Mouse (Mus musculus) stomach, postnatal 0 days (tissue): ENCODE data around the gene Siglec1. TPM values are rescaled to one million over a fixed set of nuclear protein-coding genes. Genes with fewer than 3 reads are reported as not detected.

Experiments
- ATAC-seq: fragments of 200-750 bp; cut with Nextera tagmentation; 2 replicates; pipeline ENCODE4 v1.8.0; 2017; ENCODE audit not compliant: low FRiP score, low TSS enrichment
- DNase-seq: peaks from one replicate; pipeline ENCODE4 v3.0.0-alpha.2; 2016; ENCODE audit warnings: low spot score
- H3K27ac ChIP-seq: fragments of 300-500 bp; sonication (generic); replicated peaks from 2 replicates; pipeline ENCODE4 v1.5.1; 2014; ENCODE audit warnings: mild to moderate bottlenecking, control low read depth
- H3K27me3 ChIP-seq: fragments of 300-500 bp; sonication (generic); 2 replicates; pipeline ENCODE4 v1.6.1; 2014; ENCODE audit warnings: low read length; ENCODE audit not compliant: control insufficient read depth, insufficient read depth
- H3K36me3 ChIP-seq: fragments of 300-500 bp; sonication (generic); 2 replicates; pipeline ENCODE4 v1.6.1; 2014; ENCODE audit warnings: low read length, mixed read lengths; ENCODE audit not compliant: control insufficient read depth, insufficient read depth
- H3K4me1 ChIP-seq: fragments of 300-500 bp; sonication (generic); replicated peaks from 2 replicates; pipeline ENCODE4 v1.6.1; 2014; ENCODE audit warnings: antibody characterized with exemption; ENCODE audit not compliant: control insufficient read depth, insufficient read depth
- H3K4me2 ChIP-seq: fragments of 300-500 bp; sonication (generic); replicated peaks from 2 replicates; pipeline ENCODE4 v1.6.1; 2014; ENCODE audit warnings: low read depth, mild to moderate bottlenecking, control low read depth, moderate library complexity
- H3K4me3 ChIP-seq: fragments of 300-500 bp; sonication (generic); 2 replicates; pipeline ENCODE4 v1.5.1; 2014; ENCODE audit warnings: low read depth, low read length, control low read depth
- H3K9ac ChIP-seq: fragments of 300-500 bp; sonication (generic); 2 replicates; pipeline ENCODE4 v1.6.1; 2014; ENCODE audit warnings: mild to moderate bottlenecking, low read length, control low read depth, mixed read lengths
- H3K9me3 ChIP-seq: fragments of 300-500 bp; sonication (generic); 2 replicates; pipeline ENCODE4 v1.6.1; 2016; ENCODE audit warnings: low read length; ENCODE audit not compliant: control insufficient read depth
- CTCF ChIP-seq: IDR thresholded peaks from 2 replicates; pipeline ENCODE4 v1.5.1; 2016; ENCODE audit warnings: antibody characterized with exemption, low read depth, mild to moderate bottlenecking, moderate library complexity
- EP300 ChIP-seq: optimal IDR thresholded peaks from 2 replicates; pipeline ENCODE3; 2016; ENCODE audit warnings: antibody characterized with exemption
- WGBS: fragments of 180-500 bp; shearing (Covaris S2); extraction: QIAGEN DNeasy Blood & Tissue Kit; methylation state at CpG from one replicate; pipeline ENCODE4 v1.1.7; 2014; 5-methylcytosine and 5-hydroxymethylcytosine counted together
- microRNA-seq: library from miRNA; unstranded; fragments of <30 nt; microRNA quantifications from one replicate; pipeline ENCODE4, GENCODE M21; 2016
- polyA plus RNA-seq: library from polyadenylated mRNA; unstranded; fragments of >200 nt; fragmentation: Nextera tagmentation; extraction: Ambion mirVana; gene quantifications from 2 replicates; pipeline ENCODE4 v1.2.1, GENCODE M21; 2015

The Siglec1 gene
- polyA plus RNA-seq, 1 experiment from 2014 or later, result 0.34 TPM

DNA sequence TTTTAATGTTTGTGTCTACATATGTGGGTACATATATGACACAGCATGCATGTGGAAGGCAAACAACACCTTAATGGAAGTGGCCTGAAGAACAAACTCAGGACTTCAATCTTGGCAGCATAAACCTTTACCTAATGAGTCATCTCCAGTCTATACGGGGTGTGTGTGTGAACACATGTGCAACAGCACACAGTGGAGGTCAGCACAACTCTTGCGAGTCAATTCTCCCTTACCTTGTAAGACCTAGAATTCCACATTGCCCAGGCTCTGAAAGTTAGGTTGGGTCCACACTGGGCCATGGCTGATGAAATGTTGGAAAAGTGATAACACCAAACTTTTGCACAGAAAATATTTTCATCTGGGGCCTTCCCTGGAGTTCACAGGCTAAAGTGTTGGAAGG lies 56.0 kb downstream of the Siglec1 start:
- WGBS, result 62% methylated on average over 2 of the region's 2 CpGs
- TF ChIP-seq EP300 (no peak), CTCF (no peak)
- Histone ChIP-seq H3K4me2 (no peak overlapping the region), H3K27ac (no peak overlapping the region), H3K27me3 (no peaks in the 10 kb centered on the region), H3K4me3 (no peak overlapping the region), H3K9ac (no peak overlapping the region), H3K36me3 (no peaks in the 10 kb centered on the region), H3K4me1 (no peaks in the 10 kb centered on the region), H3K9me3 (no peaks in the 10 kb centered on the region)
- peak; percentile 23 for DNase-seq
- ATAC-seq, result peak; percentile 82

DNA sequence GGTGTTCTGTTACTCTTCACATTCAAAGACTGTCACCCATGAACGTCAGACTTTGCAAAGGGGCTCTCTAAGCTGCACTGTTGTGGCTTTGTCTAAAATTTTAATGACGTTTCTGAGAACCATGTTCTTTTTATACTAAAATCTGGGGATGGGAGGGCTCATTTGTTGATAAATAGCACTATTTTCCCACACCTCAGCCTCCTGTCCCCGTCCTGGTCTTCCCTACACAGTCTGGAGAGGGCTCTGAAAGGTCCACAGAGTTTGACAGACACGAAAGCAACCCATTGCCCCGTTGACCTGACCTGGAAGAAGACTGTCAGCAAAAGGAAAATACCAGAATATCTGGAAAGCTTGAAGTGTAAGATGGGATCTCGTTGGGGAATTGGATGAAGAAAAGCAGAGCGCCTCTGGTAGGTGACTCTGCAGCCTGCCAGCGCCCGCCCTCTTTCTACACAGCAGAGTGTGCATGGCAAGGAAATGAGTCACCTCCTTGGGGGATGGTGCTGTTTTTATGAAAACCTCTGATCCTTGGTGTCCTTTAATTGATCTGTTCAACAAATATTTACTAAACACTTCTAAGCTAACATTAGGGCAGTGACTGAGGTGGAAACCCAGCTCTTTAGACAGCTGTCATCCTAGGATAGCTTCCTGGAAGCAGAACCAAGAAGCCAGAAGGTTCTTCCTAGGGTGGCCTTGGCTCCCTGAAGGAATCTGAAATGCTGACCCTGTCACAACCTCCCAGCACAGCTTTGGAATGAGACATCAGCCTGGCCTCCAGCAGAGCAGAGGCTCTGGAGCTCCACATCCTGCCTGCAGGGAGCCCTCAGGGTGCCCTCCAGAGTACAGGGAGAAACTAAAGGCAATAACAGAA lies 57.3 kb downstream of the Siglec1 start:
- H3K4me2 ChIP-seq, result no peak overlapping the region
- no peaks in the 10 kb centered on the region for H3K4me1 ChIP-seq
- DNase-seq, result peak; percentile 57
- no peaks in the 10 kb centered on the region for H3K36me3 ChIP-seq
- peak overlapping the region; percentile 80 for H3K27ac ChIP-seq
- no peaks in the 10 kb centered on the region for H3K9me3 ChIP-seq
- ATAC-seq, result peak; percentile 87
- no peak overlapping the region for H3K4me3 ChIP-seq
- no peaks in the 10 kb centered on the region for H3K27me3 ChIP-seq
- no peak for TF ChIP-seq CTCF
- no peak for TF ChIP-seq EP300
- H3K9ac ChIP-seq, result no peak overlapping the region
- WGBS, result 42% methylated on average over 9 of the region's 9 CpGs

DNA sequence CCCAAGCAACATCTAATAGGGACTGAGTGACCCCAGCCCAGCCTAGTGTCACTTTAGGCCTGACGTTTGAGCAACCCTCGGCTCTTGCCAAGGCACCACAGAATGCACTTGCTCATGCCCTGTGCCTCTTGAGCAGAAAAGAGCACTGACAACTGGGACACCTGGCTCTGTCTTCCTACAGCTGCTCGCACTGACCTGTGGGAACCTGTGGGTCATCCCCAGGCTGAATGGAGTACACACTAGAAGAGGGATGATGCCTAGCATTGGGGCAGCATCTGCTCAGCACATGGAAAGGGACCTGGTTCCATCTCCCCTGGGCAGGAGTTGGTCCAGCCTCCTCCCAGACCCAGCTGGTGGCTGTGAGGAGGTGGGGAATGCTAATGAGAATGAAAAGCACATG lies 59.6 kb downstream of the Siglec1 start:
- ATAC-seq (no peak), DNase-seq (no peak)
- Histone ChIP-seq H3K4me1 (no peaks in the 10 kb centered on the region), H3K9me3 (no peaks in the 10 kb centered on the region), H3K27ac (no peak overlapping the region), H3K4me3 (no peak overlapping the region), H3K4me2 (no peak overlapping the region), H3K9ac (no peak overlapping the region), H3K27me3 (no peaks in the 10 kb centered on the region), H3K36me3 (no peaks in the 10 kb centered on the region)
- WGBS, result 93% methylated on average over 3 of the region's 3 CpGs
- TF ChIP-seq EP300 (no peak), CTCF (no peak)

DNA sequence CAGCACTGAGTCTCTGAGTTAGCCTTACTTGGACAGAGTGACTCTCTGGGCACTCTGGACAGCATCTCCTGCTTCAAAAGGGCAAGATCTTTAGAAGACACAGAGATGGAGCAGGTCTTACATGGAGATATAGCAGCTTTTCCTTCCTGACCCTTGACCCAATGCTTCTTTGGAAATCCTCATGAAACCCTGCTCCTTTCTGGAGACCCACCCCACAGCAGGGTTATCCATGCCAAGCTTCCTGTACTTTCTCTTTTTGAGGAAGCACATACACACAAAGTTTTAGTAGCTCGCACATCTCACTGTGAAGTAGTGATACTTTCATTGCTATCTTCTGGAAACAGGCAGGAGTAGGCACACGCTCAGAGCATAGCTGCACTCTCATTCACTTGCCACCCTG lies 61.3 kb downstream of the Siglec1 start:
- 88% methylated on average over 2 of the region's 2 CpGs for WGBS
- TF ChIP-seq EP300, result no peak
- TF ChIP-seq CTCF, result no peak
- Histone ChIP-seq H3K4me3 (no peak overlapping the region), H3K9me3 (no peaks in the 10 kb centered on the region), H3K9ac (no peak overlapping the region), H3K27ac (no peak overlapping the region), H3K4me1 (no peaks in the 10 kb centered on the region), H3K36me3 (no peaks in the 10 kb centered on the region), H3K27me3 (no peaks in the 10 kb centered on the region), H3K4me2 (no peak overlapping the region)
- no peak for DNase-seq
- no peak for ATAC-seq

Small RNAs within 50 kb of the gene (microRNA-seq; reads per million reads assigned to microRNA genes)
- gene Mir6973b, result not detected

Other genes with a start within 250 kb of the Siglec1 start
- 10.0 and 11.2 TPM in 2 replicates for gene 4930402H24Rik, start 180.4 kb downstream of the Siglec1 start, polyA plus RNA-seq
- 3.7 and 3.8 TPM in 2 replicates for gene Atrn, start 180.3 kb downstream of the Siglec1 start, polyA plus RNA-seq
- gene Gfra4, start 43.7 kb downstream of the Siglec1 start, polyA plus RNA-seq, result 10.1 and 10.3 TPM in 2 replicates
- gene Adam33, start 23.0 kb downstream of the Siglec1 start, polyA plus RNA-seq, result 8.2 and 8.7 TPM in 2 replicates
- gene Hspa12b, start 40.5 kb upstream of the Siglec1 start, polyA plus RNA-seq, result 4.2 TPM in 2 replicates
- not detected in 2 replicates for gene Gm11037, start 46.7 kb upstream of the Siglec1 start, polyA plus RNA-seq
- gene 1700037H04Rik, start 73.3 kb upstream of the Siglec1 start, polyA plus RNA-seq, result 42.6 and 43.6 TPM in 2 replicates
- gene Cenpb, start 93.3 kb upstream of the Siglec1 start, polyA plus RNA-seq, result 12.2 and 13.9 TPM in 2 replicates
- 38.7 and 39.5 TPM in 2 replicates for gene Cdc25b, start 100.2 kb upstream of the Siglec1 start, polyA plus RNA-seq
- 2.5 and 2.9 TPM in 2 replicates for gene Spef1, start 100.5 kb upstream of the Siglec1 start, polyA plus RNA-seq
- 22.0 and 24.6 TPM in 2 replicates for gene Ap5s1, start 120.3 kb upstream of the Siglec1 start, polyA plus RNA-seq
- gene Mavs, start 147.3 kb upstream of the Siglec1 start, polyA plus RNA-seq, result 14.7 and 17.3 TPM in 2 replicates
- 28.3 and 32.4 TPM in 2 replicates for gene Pank2, start 175.7 kb upstream of the Siglec1 start, polyA plus RNA-seq